Mouse (Mus musculus) ES-E14 (cell line): ENCODE results near the gene Olfr523. TPM values are rescaled to one million over a fixed set of nuclear protein-coding genes. Genes with fewer than 3 reads are reported as not detected.

Experiments used
- DNase-seq: peaks from one replicate; pipeline ENCODE4 v3.0.0-alpha.2; 2013; ENCODE audit warnings: low read depth, low spot score
- H3K27ac ChIP-seq: 2 replicates; pipeline ENCODE4 v1.5.1; 2012; ENCODE audit warnings: low read depth, mild to moderate bottlenecking, low read length, moderate library complexity, mixed read lengths; ENCODE audit not compliant: poor library complexity, insufficient read depth, severe bottlenecking
- H3K36me3 ChIP-seq: 2 replicates; pipeline ENCODE4 v1.6.1; 2012; ENCODE audit warnings: mild to moderate bottlenecking, low read length, moderate library complexity, mixed read lengths; ENCODE audit not compliant: control insufficient read depth, poor library complexity, insufficient read depth, severe bottlenecking
- H3K4me1 ChIP-seq, 2 experiments: fragments of 150-350 bp in 1 of 2; sonication (generic) in 1 of 2; 2 replicates each; pipeline ENCODE4 v1.6.1; 2012; ENCODE audit warnings: low read length in 2 of 2, mild to moderate bottlenecking in 1 of 2, mixed read lengths in 1 of 2; ENCODE audit not compliant: control insufficient read depth in 2 of 2, insufficient read depth in 2 of 2, poor library complexity in 1 of 2
- H3K4me3 ChIP-seq, 2 experiments: fragments of 150-350 bp in 1 of 2; sonication (generic) in 1 of 2; 2 replicates each; pipeline ENCODE4 v1.5.1; 2012; ENCODE audit warnings: low read length in 2 of 2, low read depth in 1 of 2, mild to moderate bottlenecking in 1 of 2, mixed read lengths in 1 of 2; ENCODE audit not compliant: insufficient read depth in 1 of 2, poor library complexity in 1 of 2, severe bottlenecking in 1 of 2
- H3K9ac ChIP-seq: 2 replicates; pipeline ENCODE4 v1.6.1; 2012; ENCODE audit warnings: low read depth, mild to moderate bottlenecking, low read length, mixed read lengths; ENCODE audit not compliant: poor library complexity, insufficient read depth, severe bottlenecking
- H3K9me3 ChIP-seq: fragments of 150-350 bp; sonication (generic); 2 replicates; pipeline ENCODE4 v1.6.1; 2012; ENCODE audit warnings: low read depth, mild to moderate bottlenecking, low read length; ENCODE audit not compliant: control insufficient read depth, insufficient read depth
- CHD2 ChIP-seq: IDR thresholded peaks from 2 replicates; pipeline ENCODE4 v1.6.1; 2014; ENCODE audit warnings: mild to moderate bottlenecking, low read depth, low read length, inconsistent platforms
- HCFC1 ChIP-seq: IDR thresholded peaks from 2 replicates; pipeline ENCODE4 v1.6.1; 2012; ENCODE audit warnings: low read length, inconsistent platforms, borderline replicate concordance; ENCODE audit not compliant: insufficient read depth
- MAFK ChIP-seq: IDR thresholded peaks from 2 replicates; pipeline ENCODE4 v1.6.1; 2014; ENCODE audit warnings: mild to moderate bottlenecking, low read depth, low read length, inconsistent platforms; ENCODE audit not compliant: insufficient read depth
- ZC3H11A ChIP-seq: IDR thresholded peaks from 2 replicates; pipeline ENCODE4 v1.6.1; 2012; ENCODE audit warnings: low read depth, mild to moderate bottlenecking, inconsistent platforms, low read length, borderline replicate concordance
- ZNF384 ChIP-seq: IDR thresholded peaks from 2 replicates; pipeline ENCODE4 v1.6.1; 2012; ENCODE audit warnings: low read depth, low read length, inconsistent platforms
- in situ Hi-C, 2 experiments: fragments of 600-800 bp; cut with MboI; formaldehyde crosslinking; loops; one replicate each; pipeline ENCODE4 v1.15.1; 2025; ENCODE audit warnings: low sequenced_read_pairs in 2 of 2, inconsistent platforms in 1 of 2; ENCODE audit not compliant: unreplicated experiment in 2 of 2
- total RNA-seq: library from RNA; depleted of rRNA; stranded (reverse); fragments of 300-350 nt; gene quantifications from 2 replicates; pipeline ENCODE4 v1.2.3, GENCODE M21; 2012

Olfr523 gene
- total RNA-seq, 1 experiment, result not detected

- Histone ChIP-seq H3K4me1 (no peaks in the 10 kb centered on the region), H3K4me3 (peak within 1 kb of the TSS; percentile 82 to 97), H3K9ac (peak within 1 kb of the TSS; percentile 99), H3K9me3 (no peaks in the 10 kb centered on the region), H3K27ac (peak within 1 kb of the TSS; percentile 69; the same call in 1 of the 2 replicates), H3K36me3 (peaks cover 6% of the 10 kb centered on the region; the same call in 1 of the 2 replicates)
- in situ Hi-C loops, result no loop called here
- peak; percentile 92 for TF ChIP-seq HCFC1
- no peak for TF ChIP-seq MAFK
- DNase-seq, result peak; percentile 91
Observed at GRCm38 (mm10) chr7:140137135-140138020, 35.6 kb upstream of the Olfr523 start, which contains the start of gene Mtg1. Gene Mtg1, plus strand, starts transcription at chr7:140137564.

DNA sequence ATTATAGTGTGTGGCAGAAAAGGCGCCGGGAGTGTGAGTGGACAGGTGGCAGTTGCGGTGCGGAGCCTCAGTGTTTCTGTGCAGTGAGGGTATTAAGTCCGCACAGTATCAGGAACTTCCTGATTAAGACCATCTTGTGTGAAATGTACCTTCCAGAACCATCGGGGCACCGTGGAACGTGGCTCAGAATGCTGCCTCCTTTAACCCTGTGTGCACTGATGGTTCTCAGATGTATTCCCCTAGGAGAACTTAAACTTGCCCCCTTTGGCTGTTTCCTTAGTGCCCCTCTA lies 35.1 kb upstream of the Olfr523 start:
- Histone ChIP-seq H3K4me3 (peak overlapping the region; percentile 82 to 97), H3K9ac (peak overlapping the region; percentile 99), H3K9me3 (no peaks in the 10 kb centered on the region), H3K27ac (0 out of 2 replicates have a peak overlapping the region, but pooled peaks have one; percentile 6), H3K36me3 (peaks cover 4% of the 10 kb centered on the region; the same call in 1 of the 2 replicates), H3K4me1 (no peaks in the 10 kb centered on the region)
- TF ChIP-seq CHD2, result no peak
- no peak for TF ChIP-seq HCFC1
- TF ChIP-seq MAFK, result no peak
- no peak for TF ChIP-seq ZC3H11A
- no peak for TF ChIP-seq ZNF384
- in situ Hi-C loops, result no loop called here
- DNase-seq, result no peak

DNA sequence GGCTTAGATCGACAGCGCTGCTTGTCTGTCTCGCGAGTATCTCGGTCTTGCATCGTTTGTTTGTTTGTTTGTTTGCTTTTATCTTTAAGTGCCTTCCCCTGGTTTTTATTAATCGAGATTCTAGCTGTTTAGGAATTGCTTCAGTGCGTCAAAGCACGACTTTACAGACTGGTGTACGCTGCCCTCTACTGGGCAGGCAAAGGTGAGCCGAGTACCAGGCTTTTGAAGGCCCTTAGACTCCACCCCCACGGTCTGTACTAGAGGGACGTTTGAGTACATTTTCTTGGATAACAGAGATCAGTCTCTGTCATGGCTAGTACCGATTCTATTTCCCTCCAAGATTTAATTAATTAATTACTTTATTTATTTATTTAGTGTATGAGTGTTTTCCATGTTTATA lies 31.7 kb upstream of the Olfr523 start:
- in situ Hi-C loops, result loop anchor here in 1 of 2 experiments (5.0 kb wide), 1 partner anchor 59 kb away; the partner anchor contains the start of gene Caly
- TF ChIP-seq HCFC1 (no peak), MAFK (no peak), ZNF384 (no peak), ZC3H11A (no peak), CHD2 (no peak)
- no peaks in the 10 kb centered on the region for H3K9me3 ChIP-seq
- H3K36me3 ChIP-seq, result no peaks in the 10 kb centered on the region; the same call in 1 of the 2 replicates
- H3K9ac ChIP-seq, result no peak overlapping the region
- no peak overlapping the region for H3K27ac ChIP-seq
- no peak overlapping the region for H3K4me3 ChIP-seq
- no peak for DNase-seq
- no peaks in the 10 kb centered on the region for H3K4me1 ChIP-seq

DNA sequence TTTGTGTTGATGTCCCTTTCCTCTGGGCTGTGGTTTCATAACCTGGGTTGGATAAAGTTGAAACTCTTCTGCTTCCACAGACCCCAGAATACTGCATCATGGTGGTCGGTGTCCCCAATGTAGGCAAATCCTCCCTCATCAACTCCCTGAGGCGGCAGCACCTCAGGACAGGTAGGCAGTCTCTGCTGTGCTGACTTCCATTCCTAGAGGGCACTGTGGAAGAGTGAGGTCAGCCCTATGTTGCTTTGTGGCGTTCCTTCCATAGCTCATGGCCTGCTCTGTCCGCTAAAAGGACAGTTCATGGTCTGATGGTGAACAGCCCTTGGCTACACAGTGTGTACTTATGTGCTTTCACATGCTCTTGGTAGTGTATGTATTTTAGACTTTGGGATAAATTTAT lies 28.5 kb upstream of the Olfr523 start:
- DNase-seq, result no peak
- in situ Hi-C loops, result loop anchor here in 1 of 2 experiments (5.0 kb wide), 1 partner anchor 62 kb away; the partner anchor contains the start of gene Caly
- H3K36me3 ChIP-seq, result peaks cover 8% of the 10 kb centered on the region; the same call in 1 of the 2 replicates

More for the DNA sequence above, 28.5 kb upstream of the Olfr523 start:
- no peaks in the 10 kb centered on the region for H3K4me1 ChIP-seq
- H3K27ac ChIP-seq, result no peak overlapping the region
- no peak overlapping the region for H3K9ac ChIP-seq
- no peak overlapping the region for H3K4me3 ChIP-seq
- TF ChIP-seq ZC3H11A (no peak), ZNF384 (no peak), HCFC1 (no peak), CHD2 (no peak), MAFK (no peak)
- H3K9me3 ChIP-seq, result no peaks in the 10 kb centered on the region
